Mouse (Mus musculus) heart, adult 2 months (tissue): ENCODE measurements around the gene Trpm5.

Experiments used
- CTCF ChIP-seq: fragments of 200-600 bp; IDR thresholded peaks from 2 replicates; pipeline ENCODE4 v1.8.1; 2022; ENCODE audit warnings: antibody characterized with exemption, mild to moderate bottlenecking, moderate library complexity
- EP300 ChIP-seq: fragments of 200-500 bp; IDR thresholded peaks from 2 replicates; pipeline ENCODE4 v1.6.1; 2011; ENCODE audit warnings: low read depth, low read length, control low read depth; ENCODE audit not compliant: insufficient read depth
- POLR2A ChIP-seq: fragments of 200-500 bp; IDR thresholded peaks from 2 replicates; pipeline ENCODE4 v1.6.1; 2011; ENCODE audit warnings: mild to moderate bottlenecking, low read depth, low read length, control low read depth; ENCODE audit not compliant: insufficient read depth

- TF ChIP-seq POLR2A (no peak), CTCF (no peak), EP300 (no peak)
These were observed 67.2 kb downstream of the Trpm5 start for GRCm38 (mm10) chr7:143027196-143027595.
